Mouse (Mus musculus): Measurements from ENCODE around the gene Zfp668. TPM values are rescaled to one million over a fixed set of nuclear protein-coding genes. Genes with fewer than 3 reads are reported as not detected.

Gene Zfp668
- total and polyA plus RNA-seq, 3 experiments: 2.4 to 8.6 (median 5.9) TPM

GRCm38 (mm10) chr7:127895442-127895841 lies 18.8 kb upstream of the Zfp668 start, which contains the start of the genes Gm21974 and Vkorc1:
Gene Gm21974 (minus strand): TSS chr7:127895454.
Gene Vkorc1 (minus strand): TSS chr7:127895617.
- Histone ChIP-seq H3K36me3 (replicated peaks in 1 of 2; ENCODE audit: control insufficient read depth in 1 of 2, insufficient read depth in 1 of 2, low read length in 1 of 2) (peaks cover 0 to 38% of the 10 kb centered on the region in 2 experiments), H3K4me2 (ENCODE audit: insufficient read depth, low read depth, poor library complexity, severe bottlenecking) (no peak within 1 kb of the TSS), H3K4me3 (replicated peaks in 1 of 3; ENCODE audit: low read depth in 2 of 3, low read length in 2 of 3, poor library complexity in 1 of 3) (no peak within 1 kb of the TSS), H3K27ac (ENCODE audit: insufficient read depth, low read depth) (no peak within 1 kb of the TSS), H3K27me3 (replicated peaks) (no peaks in the 10 kb centered on the region), H3K9ac (ENCODE audit: insufficient read depth, low read depth) (no peak within 1 kb of the TSS), H3K4me1 (ENCODE audit: control insufficient read depth in 1 of 2, insufficient read depth in 2 of 2) (0 out of 4 replicates have a peak, but pooled peaks cover 0 to 2% of the 10 kb centered on the region in 2 experiments), H3K9me3 (replicated peaks; ENCODE audit: low read length) (peaks cover 3% of the 10 kb centered on the region), H3K79me2 (replicated peaks; ENCODE audit: control insufficient read depth, extremely low read depth, insufficient read depth, poor library complexity, severe bottlenecking) (no peaks in the 10 kb centered on the region)
- in situ Hi-C loops (cut with MboI; ENCODE audit: low pct_ligation_motif_present, low pct_unique_long_range_greater_than_20kb, low sequenced_read_pairs) (no loop called here), dilution Hi-C loops (cut with MboI; ENCODE audit: extremely low pct_ligation_motif_present, extremely low pct_unique_long_range_greater_than_20kb, low sequenced_read_pairs) (no loop called here)
- TF ChIP-seq KAT2A (IDR thresholded peaks at IDR 0.05; ENCODE audit: insufficient replicate concordance, low read length) (no peak), POLR2A (IDR thresholded peaks at IDR 0.05; ENCODE audit: low read depth, low read length) (no peak), TCF12 (IDR thresholded peaks at IDR 0.05; ENCODE audit: low read depth, low read length) (no peak), SIN3A (IDR thresholded peaks at IDR 0.05; ENCODE audit: low read length) (no peak), CHD2 (IDR thresholded peaks at IDR 0.05; ENCODE audit: low read length) (no peak), HCFC1 (IDR thresholded peaks at IDR 0.05; ENCODE audit: low read depth, low read length) (no peak), GABPA (IDR thresholded peaks at IDR 0.05; ENCODE audit: insufficient replicate concordance, low read depth, low read length) (no peak), BHLHE40 (IDR thresholded peaks at IDR 0.05; ENCODE audit: low read depth, low read length) (no peak), POLR2AphosphoS2 (IDR thresholded peaks at IDR 0.05; ENCODE audit: low read depth, low read length) (no peak), RAD21 (IDR thresholded peaks at IDR 0.05; ENCODE audit: low read depth, low read length) (no peak), ZNF384 (IDR thresholded peaks at IDR 0.05; ENCODE audit: low read depth, low read length) (no peak), ZMIZ1 (IDR thresholded peaks at IDR 0.05; ENCODE audit: low read depth, low read length) (no peak), UBTF (IDR thresholded peaks at IDR 0.05; ENCODE audit: low read depth, low read length) (no peak), SMC3 (IDR thresholded peaks at IDR 0.05; ENCODE audit: low read depth, low read length) (no peak), ELF1 (IDR thresholded peaks at IDR 0.05; ENCODE audit: low read depth, low read length) (no peak)
- no peak for DNase-seq (ENCODE audit: extremely low read depth)

DNA sequence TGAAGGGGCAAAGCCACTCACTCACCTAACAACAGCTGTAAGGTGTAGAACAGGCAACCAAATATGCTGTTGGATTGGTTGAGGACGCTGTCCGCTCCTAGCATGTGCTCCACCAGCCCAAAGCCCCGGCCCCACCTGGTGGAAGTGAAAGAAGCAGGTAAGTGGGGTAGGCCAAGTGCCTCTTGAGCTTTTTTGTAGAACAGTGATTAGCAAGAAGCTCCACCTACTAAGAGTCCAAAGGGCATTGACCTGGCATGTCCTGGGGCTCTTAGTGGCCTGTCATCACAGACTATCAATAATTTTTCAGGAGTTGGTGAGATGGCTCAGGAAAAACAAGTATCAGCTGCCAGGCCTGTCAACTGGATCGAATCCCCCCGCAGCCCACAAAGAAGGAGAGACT lies 17.9 kb upstream of the Zfp668 start:
- Histone ChIP-seq H3K4me1 (ENCODE audit: control insufficient read depth in 1 of 2, insufficient read depth in 2 of 2) (0 out of 4 replicates have a peak, but pooled peaks cover 0 to 2% of the 10 kb centered on the region in 2 experiments), H3K27ac (ENCODE audit: insufficient read depth, low read depth) (no peak overlapping the region), H3K9ac (ENCODE audit: insufficient read depth, low read depth) (no peak overlapping the region), H3K79me2 (replicated peaks; ENCODE audit: control insufficient read depth, extremely low read depth, insufficient read depth, poor library complexity, severe bottlenecking) (no peaks in the 10 kb centered on the region), H3K36me3 (replicated peaks in 1 of 2; ENCODE audit: control insufficient read depth in 1 of 2, insufficient read depth in 1 of 2, low read length in 1 of 2) (peaks cover 5 to 48% of the 10 kb centered on the region in 2 experiments), H3K4me2 (ENCODE audit: insufficient read depth, low read depth, poor library complexity, severe bottlenecking) (no peak overlapping the region), H3K27me3 (replicated peaks) (no peaks in the 10 kb centered on the region), H3K9me3 (replicated peaks; ENCODE audit: low read length) (peaks cover 3% of the 10 kb centered on the region), H3K4me3 (replicated peaks in 1 of 3; ENCODE audit: low read depth in 2 of 3, low read length in 2 of 3, poor library complexity in 1 of 3) (no peak overlapping the region)
- DNase-seq (ENCODE audit: extremely low read depth): no peak
- in situ Hi-C loops (cut with MboI; ENCODE audit: low pct_ligation_motif_present, low pct_unique_long_range_greater_than_20kb, low sequenced_read_pairs): no loop called here
- dilution Hi-C loops (cut with MboI; ENCODE audit: extremely low pct_ligation_motif_present, extremely low pct_unique_long_range_greater_than_20kb, low sequenced_read_pairs): no loop called here
- TF ChIP-seq EP300 (IDR thresholded peaks at IDR 0.05; ENCODE audit: low read length): no peak
- no peak for TF ChIP-seq ETS1 (conservative IDR thresholded peaks at IDR 0.05; ENCODE audit: low read depth, low read length)
- TF ChIP-seq MYC (IDR thresholded peaks at IDR 0.05; ENCODE audit: low read depth, low read length): no peak
- no peak for TF ChIP-seq ZC3H11A (IDR thresholded peaks at IDR 0.05; ENCODE audit: low read depth, low read length)
- TF ChIP-seq HCFC1 (IDR thresholded peaks at IDR 0.05; ENCODE audit: low read depth, low read length): no peak

All from CH12.LX (cell line).